Mouse (Mus musculus): Measurements from ENCODE around the gene Nectin2.

The Nectin2 gene

DNA sequence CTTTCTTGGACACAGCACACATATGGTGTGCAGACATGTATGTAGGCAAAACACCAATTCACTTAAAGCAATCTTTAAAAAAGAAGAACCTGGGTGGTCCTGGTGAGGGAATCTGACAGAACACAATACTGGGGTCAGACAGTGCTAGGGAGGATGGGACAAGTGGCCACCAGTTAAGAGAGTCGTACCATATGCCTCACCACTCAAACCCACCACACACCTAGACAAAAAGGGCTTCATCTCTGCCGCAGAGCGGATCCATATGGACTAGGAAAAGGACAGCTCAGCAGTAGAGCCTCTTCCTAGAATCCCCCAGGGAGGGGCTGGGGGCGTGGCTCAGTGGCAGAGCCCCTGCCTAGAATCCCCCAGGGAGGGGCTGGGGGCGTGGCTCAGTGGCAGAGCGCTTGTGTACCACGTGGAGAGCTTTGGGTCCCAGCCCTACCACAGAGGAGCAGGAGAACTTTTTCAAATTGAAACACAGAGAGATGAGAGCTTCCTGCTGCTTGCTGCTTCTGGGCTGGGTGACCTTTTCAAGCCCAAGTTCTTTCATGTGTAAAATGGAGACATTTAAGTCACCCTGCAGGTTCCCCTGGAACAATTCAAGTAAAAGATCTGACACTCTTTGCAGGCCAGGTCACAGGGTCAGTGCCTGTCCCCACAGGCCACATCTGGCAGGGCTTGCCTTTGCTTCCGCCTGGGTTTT lies 8.8 kb downstream of the Nectin2 start:
- no peak for DNase-seq

DNA sequence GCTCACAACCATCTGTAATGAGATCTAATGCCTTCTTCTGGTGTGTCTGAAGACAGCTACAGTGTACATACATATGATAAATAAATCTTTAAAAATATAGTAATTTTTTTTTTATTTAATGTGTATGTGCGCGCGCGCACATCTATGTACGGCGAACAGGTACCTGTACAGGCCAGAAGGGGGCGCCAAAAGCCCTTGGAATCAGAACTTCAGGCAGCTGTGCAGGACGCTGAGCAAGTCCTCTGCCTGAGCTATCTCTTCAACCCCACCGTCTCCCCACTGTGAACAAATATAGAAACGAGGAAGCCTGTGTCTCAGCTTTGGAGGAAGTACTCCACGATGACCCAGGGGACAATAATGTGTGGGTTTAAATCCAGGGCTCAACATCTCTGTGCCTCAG lies 10.0 kb downstream of the Nectin2 start:
- DNase-seq: no peak

DNA sequence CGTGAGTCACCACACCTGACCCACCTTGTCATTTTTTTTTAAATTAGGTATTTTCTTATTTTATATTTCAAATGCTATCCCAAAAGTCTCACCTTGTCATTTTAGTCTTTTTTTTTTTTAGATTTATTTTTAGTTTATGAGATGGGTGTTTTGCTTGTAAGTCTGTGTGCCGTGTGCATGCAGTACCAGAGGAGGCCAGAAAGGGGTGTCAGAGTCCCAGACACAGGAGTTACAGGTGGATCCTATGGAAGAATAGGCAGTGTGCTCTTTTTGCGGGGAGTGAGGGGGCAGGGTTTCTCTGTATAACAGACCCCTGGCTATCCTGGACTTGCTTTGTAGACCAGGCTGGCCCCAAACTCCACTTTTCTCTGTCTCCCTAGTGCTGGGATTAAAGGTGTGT lies 11.5 kb downstream of the Nectin2 start:
- DNase-seq: no peak

GRCm38 (mm10) chr7:19736389-19737057 lies 13.8 kb downstream of the Nectin2 start:
- no peak for DNase-seq

DNA sequence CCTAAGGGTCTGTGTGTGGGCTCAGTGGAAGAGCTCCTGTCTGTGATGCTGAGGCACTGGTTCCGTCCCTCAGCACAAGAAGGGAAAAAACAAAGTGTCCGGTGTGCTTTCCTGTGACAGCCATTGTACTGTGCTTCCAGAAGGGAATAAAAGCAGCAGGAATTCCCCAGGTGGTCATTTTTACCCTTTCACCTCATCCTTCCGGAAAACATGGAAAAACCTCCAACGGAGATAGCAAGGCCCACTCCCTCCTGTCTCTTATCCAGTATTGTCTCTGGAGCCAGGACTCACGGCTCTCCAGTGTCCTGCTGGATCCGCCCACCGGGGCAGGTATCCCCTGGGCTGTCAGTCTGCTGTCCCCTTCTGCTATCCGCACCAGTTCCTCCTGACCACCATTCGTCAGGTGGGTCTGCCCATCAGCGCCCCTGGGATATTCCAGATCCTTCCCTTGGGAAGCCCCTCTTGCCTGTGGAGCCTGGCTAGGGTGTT lies 16.1 kb downstream of the Nectin2 start:
- no peak for DNase-seq

- DNase-seq: no peak
Measured at GRCm38 (mm10) chr7:19726541-19726940, 23.7 kb downstream of the Nectin2 start.

DNA sequence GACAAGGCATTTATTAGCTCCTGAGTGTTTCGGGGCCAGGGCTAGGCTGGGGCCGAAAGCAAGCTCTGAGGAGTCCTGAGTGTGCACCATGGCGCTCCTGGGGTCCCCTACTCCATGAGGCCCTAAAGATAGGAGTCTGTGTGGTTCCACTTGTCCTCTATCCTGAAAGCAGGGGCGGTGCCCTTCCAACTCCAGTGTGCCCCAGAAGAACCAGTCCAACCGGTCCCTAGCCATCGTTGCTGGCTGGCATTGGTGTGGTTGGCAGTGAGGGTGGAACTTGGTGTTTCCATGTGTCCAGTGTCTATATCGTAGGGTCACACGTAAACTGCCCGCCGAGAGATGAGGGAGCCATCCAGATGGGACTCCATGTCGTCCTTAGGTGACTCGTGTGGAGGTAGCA lies 26.1 kb downstream of the Nectin2 start:
- DNase-seq: no peak

GRCm38 (mm10) chr7:19722754-19723195 lies 27.5 kb downstream of the Nectin2 start:
- DNase-seq: no peak

- DNase-seq: no peak
Measured at GRCm38 (mm10) chr7:19719200-19719599, 31.1 kb downstream of the Nectin2 start.

DNA sequence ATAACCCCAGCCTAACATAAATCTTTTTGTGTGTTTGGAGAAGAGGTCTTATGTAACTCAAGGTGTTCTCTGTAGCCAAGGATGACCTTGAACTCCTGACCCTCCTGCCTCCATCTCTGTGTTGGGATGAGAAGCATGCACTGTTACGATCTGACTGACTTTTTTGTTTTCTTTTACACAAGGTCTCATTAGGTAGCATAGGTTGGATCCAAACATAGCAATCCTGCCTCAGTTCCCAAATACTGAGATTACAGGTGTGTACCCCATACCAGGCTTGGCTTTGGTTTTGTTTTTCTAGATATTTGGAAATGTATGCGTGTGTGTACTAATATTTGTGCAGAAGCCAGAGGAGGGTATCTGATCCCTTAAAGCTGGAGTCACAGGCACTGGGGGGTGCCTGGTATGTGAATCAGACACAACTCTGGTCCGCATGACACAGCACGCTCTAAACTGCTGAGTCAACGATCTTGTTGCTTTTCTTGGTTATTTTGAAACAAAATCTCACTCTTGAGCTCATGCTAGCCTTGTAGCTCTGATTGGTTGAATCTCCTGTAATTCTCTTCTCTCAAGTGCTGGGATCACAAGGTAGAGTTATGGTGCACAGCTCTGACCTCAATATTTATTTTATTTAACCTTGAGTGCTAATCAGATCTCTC lies 31.9 kb downstream of the Nectin2 start:
- no peak for DNase-seq

DNA sequence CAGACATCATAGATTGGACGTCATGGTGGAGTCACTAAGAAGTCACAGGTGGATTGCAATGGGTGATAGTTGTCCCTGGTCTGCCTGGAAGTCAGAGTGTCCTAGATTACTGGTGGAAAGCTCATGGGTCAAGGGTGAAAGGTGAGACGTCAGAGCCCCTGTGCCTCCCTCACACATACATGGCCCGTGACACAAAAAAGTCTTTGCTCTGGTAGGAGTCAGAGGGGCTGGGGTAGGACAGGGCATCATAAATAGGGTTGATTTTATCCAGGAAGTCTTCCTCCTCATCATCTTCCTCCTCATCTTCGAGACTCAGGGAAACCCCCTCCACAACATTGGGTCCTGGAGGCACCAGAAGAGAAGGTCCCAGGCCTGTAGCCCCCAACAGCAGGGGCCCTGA lies 32.9 kb downstream of the Nectin2 start:
- no peak for DNase-seq

GRCm38 (mm10) chr7:19716822-19717221 lies 33.5 kb downstream of the Nectin2 start:
- DNase-seq: no peak

DNA sequence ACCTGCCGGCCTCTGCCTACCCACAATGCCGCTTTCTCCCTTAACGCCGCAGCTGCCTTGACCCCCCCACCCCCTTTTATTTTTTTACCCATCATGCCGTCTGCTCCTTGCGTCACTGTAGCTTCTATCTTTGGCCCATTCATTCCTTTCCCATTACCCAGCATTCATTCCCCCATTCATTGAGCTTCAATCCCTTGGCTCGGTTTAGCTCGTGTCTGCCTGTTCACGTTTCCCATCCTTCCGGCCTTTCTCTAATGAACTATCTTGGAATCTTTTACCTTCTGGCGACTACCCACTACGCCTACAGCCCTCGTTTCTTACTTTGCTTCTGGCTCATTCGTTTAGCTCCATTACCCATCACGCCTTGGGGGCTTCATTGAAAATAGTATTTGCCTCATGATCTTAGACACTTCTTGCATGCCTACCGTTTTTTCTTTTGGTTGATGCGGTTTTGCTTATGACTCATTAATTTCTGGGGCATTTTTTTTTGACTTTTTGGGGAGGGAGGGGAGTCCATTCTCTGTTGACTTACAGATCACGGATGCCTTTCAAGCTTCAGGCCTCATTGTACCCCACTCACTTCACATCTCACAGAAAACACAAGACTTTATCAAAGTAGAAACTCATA lies 34.1 kb downstream of the Nectin2 start:
- no peak for DNase-seq

DNA sequence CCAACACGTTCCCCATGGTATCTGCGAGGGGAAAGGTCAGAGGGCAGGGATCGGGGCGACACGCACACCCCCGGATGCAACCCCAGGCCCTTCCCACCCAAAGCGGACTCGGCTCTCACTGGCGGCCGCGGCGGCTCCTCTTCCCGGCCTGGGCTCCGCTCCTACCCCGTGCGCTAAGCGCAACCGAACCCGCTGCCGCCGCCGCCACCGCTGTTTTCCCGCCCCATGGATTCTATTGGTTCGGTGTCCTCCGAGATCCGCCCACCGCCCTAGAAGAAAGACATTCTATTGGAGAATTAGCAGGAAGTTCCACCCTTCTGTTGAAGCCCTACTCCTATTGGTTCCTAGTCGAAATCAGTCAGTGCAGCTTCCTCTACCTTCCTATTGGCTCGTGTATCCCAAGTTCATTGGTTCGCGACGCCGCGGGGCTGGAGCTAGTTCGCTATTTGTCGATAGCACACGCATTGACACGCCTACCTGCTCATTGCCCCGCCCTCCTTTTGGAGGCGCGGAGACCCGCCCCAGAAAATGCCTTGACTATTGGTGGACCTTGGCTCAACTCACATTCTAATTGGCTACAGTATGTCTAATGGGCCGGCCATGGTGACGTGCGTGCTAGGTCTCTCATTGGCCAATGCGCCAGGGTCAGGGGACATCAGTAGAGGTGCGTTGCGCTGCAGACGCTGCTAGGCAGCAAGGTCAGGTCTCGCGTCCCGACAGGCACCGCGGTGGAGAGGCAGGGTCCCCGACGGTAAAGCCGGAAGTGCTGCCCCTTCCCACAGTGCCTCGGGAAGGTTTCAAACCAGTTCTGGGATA lies 34.8 kb downstream of the Nectin2 start, which contains the start of gene Tomm40:
Gene Tomm40 (minus strand): TSS at position 200 of the 816 bp plus-strand sequence.
- DNase-seq: peak; percentile 95 to 99

GRCm38 (mm10) chr7:19714836-19715235 lies 35.4 kb downstream of the Nectin2 start:
- no peak for DNase-seq

DNA sequence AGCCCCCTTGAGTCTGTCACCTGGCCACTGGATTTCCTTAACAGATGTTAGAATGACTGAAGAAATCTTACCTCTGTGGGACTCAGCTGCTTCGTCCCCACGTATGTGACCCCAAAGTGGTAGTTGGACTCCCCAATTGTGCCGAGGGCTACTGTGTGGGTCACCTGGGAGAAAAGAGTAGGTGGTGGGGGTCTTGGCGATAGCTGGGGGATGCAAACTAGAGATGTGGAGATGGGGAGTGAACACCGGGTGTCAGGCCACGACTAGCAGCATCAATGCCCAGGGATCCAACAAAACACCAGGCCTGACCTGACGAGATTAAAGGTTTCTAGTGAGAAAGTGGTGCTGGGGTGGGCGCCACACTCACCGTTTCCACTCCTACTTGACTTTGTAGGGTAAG lies 36.7 kb downstream of the Nectin2 start:
- no peak for DNase-seq

DNA sequence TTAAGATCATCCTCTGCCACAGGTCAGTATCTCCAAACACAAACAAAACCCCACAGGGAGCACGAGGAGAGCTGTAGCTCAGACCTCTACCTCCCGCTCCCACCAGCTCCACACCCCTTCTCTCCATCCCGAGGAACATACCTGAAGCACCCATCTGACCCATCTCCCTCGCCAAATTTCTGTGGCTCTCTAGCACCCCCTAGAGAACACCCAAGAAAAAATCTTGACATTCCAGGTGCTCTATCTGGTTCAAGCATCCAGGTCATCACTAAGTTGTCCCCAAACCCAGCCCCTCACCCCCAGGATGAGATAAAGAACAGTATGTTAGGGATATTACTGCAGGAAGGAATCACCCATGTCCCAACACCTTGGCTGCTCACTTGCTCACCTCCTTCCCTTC lies 37.1 kb downstream of the Nectin2 start:
- peak in 1 of 2 experiments; percentile 34 for DNase-seq

DNA sequence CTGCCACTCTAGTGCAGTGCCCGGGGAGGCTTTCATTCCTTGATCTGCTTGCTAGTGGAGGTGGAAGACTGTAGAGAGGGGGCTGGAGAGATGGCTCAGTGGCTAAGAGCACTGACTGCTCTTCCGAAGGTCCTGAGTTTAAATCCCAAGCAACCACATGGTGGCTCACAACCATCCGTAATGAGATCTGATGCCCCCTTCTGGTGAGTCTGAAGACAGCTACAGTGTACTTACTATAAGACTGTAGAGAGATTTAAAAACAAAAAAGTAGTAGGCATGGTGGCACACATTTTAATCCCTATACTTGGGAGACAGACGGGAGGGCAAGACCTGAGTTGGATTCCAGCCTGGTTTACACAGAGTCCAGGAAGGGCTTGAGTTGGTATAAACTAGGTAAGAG lies 37.9 kb downstream of the Nectin2 start:
- DNase-seq: no peak

- no peak for DNase-seq
Measured at GRCm38 (mm10) chr7:19710650-19711049, 39.6 kb downstream of the Nectin2 start.

- DNase-seq: no peak
Measured at GRCm38 (mm10) chr7:19705271-19705670, 45.0 kb downstream of the Nectin2 start.

- no peak for DNase-seq
Measured at GRCm38 (mm10) chr7:19704475-19704874, 45.8 kb downstream of the Nectin2 start.

DNA sequence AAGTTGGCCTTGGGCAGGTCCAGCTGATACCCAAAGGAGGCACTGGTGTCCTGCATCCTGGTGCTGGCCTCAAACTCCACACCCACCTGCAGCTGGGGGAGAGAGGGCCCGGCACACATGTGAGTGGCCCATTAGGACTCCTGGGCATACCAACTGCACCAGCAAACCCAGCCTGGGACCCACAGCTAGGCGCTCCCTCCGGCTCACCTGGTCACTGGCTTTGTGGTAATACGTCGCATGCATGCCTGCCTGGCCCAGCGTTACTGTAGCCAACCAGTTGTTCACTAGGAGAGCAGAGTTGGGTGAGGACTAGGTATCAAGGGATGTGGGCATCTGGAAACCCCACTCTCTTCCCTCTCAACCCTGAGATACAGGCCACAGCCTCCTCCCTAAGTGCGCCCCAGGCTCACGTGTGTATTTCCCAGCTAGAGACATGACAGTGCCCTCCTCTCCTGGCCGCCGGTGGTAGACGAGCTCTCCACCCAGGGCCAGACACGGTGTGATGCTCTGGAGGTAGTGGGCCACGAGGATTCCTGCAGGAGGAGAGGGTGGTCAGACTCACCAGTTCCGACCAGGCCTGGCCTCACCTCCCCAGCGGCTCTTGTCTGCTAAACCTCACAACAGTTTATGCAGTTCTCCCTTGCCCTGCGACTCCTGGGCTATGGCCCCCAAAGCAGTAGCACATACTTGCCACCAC lies 47.3 kb downstream of the Nectin2 start:
- DNase-seq: no peak

Data from spleen, adult 18-20 months (tissue).